Mouse (Mus musculus) heart, embryonic 16.5 days (tissue): Measurements from ENCODE around the gene Olfr141. TPM values are rescaled to one million over a fixed set of nuclear protein-coding genes. Genes with fewer than 3 reads are reported as not detected.

Experiments used
- ATAC-seq: fragments of 200-750 bp; cut with Nextera tagmentation; replicated peaks from 2 replicates; pipeline ENCODE4 v1.8.0; 2017; ENCODE audit warnings: moderate number of reproducible peaks; ENCODE audit not compliant: insufficient read depth, low FRiP score; ENCODE audit errors: extremely low read depth
- H3K27ac ChIP-seq: fragments of 300-500 bp; sonication (generic); 2 replicates; pipeline ENCODE4 v1.5.1; 2014; ENCODE audit warnings: mild to moderate bottlenecking, low read length, control low read depth, moderate library complexity
- H3K27me3 ChIP-seq: fragments of 300-500 bp; sonication (generic); 2 replicates; pipeline ENCODE4 v1.6.1; 2014; ENCODE audit warnings: low read length, mixed read lengths; ENCODE audit not compliant: control insufficient read depth, insufficient read depth
- H3K36me3 ChIP-seq: fragments of 300-500 bp; sonication (generic); 2 replicates; pipeline ENCODE4 v1.6.1; 2014; ENCODE audit not compliant: control insufficient read depth, insufficient read depth
- H3K4me1 ChIP-seq: fragments of 300-500 bp; sonication (generic); 2 replicates; pipeline ENCODE4 v1.6.1; 2014; ENCODE audit warnings: low read length, mixed read lengths; ENCODE audit not compliant: control insufficient read depth, insufficient read depth
- H3K4me2 ChIP-seq: fragments of 300-500 bp; sonication (generic); 2 replicates; pipeline ENCODE4 v1.6.1; 2014; ENCODE audit warnings: low read depth, mild to moderate bottlenecking, control low read depth, low read length
- H3K4me3 ChIP-seq: fragments of 300-500 bp; sonication (generic); 2 replicates; pipeline ENCODE4 v1.5.1; 2014; ENCODE audit warnings: mild to moderate bottlenecking, control low read depth, low read length
- H3K9ac ChIP-seq: fragments of 300-500 bp; sonication (generic); 2 replicates; pipeline ENCODE4 v1.6.1; 2014; ENCODE audit warnings: low read length, control low read depth
- H3K9me3 ChIP-seq: fragments of 300-500 bp; sonication (generic); replicated peaks from 2 replicates; pipeline ENCODE4 v1.6.1; 2016; ENCODE audit warnings: low read length; ENCODE audit not compliant: control insufficient read depth
- WGBS: fragments of 180-500 bp; shearing (Covaris S2); extraction: QIAGEN DNeasy Blood & Tissue Kit; methylation state at CpG from one replicate; pipeline ENCODE4 v1.1.7; 2014; 5-methylcytosine and 5-hydroxymethylcytosine counted together
- polyA plus RNA-seq: library from polyadenylated mRNA; unstranded; fragments of >200 nt; fragmentation: Nextera tagmentation; extraction: Ambion mirVana; gene quantifications from 2 replicates; pipeline ENCODE4 v1.2.1, GENCODE M21; 2015

The Olfr141 gene
- not detected in 2 replicates for polyA plus RNA-seq

DNA sequence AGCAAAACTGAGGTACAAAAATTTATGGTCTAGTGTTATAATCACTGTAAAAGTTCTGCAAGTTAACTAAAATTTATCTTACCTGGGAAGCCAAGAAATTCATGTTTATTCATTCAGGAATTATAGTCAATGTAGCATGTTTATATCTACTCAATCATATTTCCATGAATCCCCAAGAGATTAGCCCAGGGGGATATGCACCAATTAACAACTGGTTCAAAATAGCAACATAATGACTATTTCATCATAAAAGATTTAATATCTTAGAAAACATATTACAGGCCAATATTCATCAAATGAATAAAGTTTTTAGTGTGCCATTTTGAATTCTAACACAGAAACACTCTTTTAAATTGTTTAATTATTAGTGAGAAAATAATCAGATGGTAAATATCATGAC is at the start of gene Olfr141:
Gene Olfr141, minus strand, starts transcription at position 101 of the 400 bp plus-strand sequence.
- no peak within 1 kb of the TSS for H3K27ac ChIP-seq
- no peak within 1 kb of the TSS for H3K4me2 ChIP-seq
- H3K9ac ChIP-seq: no peak within 1 kb of the TSS
- no peak within 1 kb of the TSS for H3K4me3 ChIP-seq
- H3K36me3 ChIP-seq: no peaks in the 10 kb centered on the region
- no peaks in the 10 kb centered on the region for H3K9me3 ChIP-seq
- no peaks in the 10 kb centered on the region for H3K4me1 ChIP-seq
- ATAC-seq: no peak
- H3K27me3 ChIP-seq: no peaks in the 10 kb centered on the region

DNA sequence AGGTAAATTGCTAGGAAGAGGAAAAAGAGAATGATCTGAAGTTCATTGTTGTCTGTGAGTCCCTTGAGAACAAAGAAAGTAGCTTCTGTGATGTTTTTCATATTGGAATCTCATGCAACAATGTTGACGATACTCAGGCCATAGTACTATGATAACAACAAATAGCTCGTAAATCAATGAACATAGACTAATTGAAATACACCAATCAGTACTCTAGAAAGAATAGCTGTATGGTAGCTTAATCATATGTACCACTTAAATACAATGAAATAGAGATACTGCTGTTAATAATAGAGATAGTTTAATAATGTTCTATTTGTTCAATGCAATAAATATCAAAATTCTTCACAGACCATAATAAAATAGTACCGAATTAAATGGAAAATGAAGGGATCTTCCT is 41.8 kb upstream of the Olfr141 start, which contains the start of gene Olfr1095:
Gene Olfr1095, minus strand, starts transcription at position 101 of the 400 bp plus-strand sequence.
- H3K27me3 ChIP-seq: no peaks in the 10 kb centered on the region
- H3K9ac ChIP-seq: no peak within 1 kb of the TSS
- no peaks in the 10 kb centered on the region for H3K4me1 ChIP-seq
- H3K4me2 ChIP-seq: no peak within 1 kb of the TSS
- 73% methylated on average over 3 of the region's 3 CpGs for WGBS
- no peak for ATAC-seq
- H3K4me3 ChIP-seq: no peak within 1 kb of the TSS
- H3K36me3 ChIP-seq: no peaks in the 10 kb centered on the region
- no peak within 1 kb of the TSS for H3K27ac ChIP-seq
- no peaks in the 10 kb centered on the region for H3K9me3 ChIP-seq

DNA sequence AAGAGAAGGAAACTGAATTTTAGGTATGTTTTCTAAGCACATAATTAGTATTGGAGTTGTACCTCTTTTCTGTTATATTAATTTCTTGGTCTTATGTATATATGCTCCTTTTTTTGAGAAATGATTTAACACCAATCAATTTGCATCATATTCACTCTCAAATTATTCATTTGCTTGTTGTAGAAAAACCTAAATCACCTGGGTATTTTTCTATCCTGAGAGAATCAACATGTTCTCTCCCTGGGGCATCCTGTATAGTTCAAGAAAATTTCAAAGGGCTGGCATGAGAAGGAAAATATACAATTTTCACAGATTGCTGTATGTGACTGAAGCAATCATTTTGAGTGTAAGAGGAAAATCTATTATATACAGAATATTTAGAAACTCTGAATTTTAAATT is 14.5 kb upstream of the Olfr141 start, which contains the start of gene Olfr1094:
Gene Olfr1094, plus strand, starts transcription at position 301 of the 400 bp plus-strand sequence.
- Histone ChIP-seq H3K27me3 (no peaks in the 10 kb centered on the region), H3K4me2 (no peak within 1 kb of the TSS), H3K9ac (no peak within 1 kb of the TSS), H3K9me3 (no peaks in the 10 kb centered on the region), H3K27ac (no peak within 1 kb of the TSS), H3K4me1 (no peaks in the 10 kb centered on the region), H3K4me3 (no peak within 1 kb of the TSS), H3K36me3 (no peaks in the 10 kb centered on the region)
- no peak for ATAC-seq

DNA sequence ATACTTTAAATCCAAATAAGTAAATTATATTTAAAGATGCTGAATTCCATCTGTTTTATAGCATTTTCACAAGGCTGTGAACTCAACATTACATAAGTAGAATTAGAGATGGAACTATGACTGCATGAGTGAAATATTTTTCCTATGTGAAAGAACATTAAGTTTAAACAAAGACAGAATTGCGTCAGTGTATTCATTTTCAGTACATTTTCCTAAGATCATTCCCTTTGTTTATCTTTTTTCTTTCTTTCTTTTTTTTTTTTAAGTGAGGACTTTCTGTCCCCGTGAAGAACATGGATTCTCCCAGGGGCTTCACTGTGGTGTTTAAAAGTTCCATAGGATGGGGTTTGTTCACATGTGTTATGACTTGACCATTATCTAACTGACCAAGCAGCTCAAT is 27.6 kb downstream of the Olfr141 start, which contains the start of gene Olfr1093:
Gene Olfr1093, plus strand, starts transcription at position 301 of the 400 bp plus-strand sequence.
- WGBS: 70% methylated on average over 2 of the region's 2 CpGs
- H3K9ac ChIP-seq: no peak within 1 kb of the TSS
- no peaks in the 10 kb centered on the region for H3K27me3 ChIP-seq
- no peak for ATAC-seq
- no peaks in the 10 kb centered on the region for H3K36me3 ChIP-seq
- no peak within 1 kb of the TSS for H3K4me3 ChIP-seq
- H3K4me1 ChIP-seq: no peaks in the 10 kb centered on the region
- H3K27ac ChIP-seq: no peak within 1 kb of the TSS
- H3K9me3 ChIP-seq: no peaks in the 10 kb centered on the region
- no peak within 1 kb of the TSS for H3K4me2 ChIP-seq

DNA sequence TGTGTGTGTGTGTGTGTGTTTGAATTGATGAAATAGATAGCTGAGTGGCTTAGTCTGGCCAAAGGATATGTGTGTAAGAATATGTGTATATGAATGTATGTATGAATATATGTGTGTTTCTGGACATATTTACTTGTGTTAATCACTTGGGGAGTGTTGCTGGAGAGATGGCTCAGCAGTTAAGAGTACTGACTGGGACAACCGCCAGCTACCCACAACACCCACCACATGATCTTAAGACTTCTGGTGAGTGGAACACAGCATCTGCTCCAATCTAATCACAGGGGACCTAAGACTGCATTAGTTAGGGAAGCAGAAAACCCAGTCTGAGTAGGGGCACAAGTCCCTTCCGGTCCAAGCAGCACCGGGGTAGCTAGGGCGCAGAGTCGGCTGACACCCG is 48.8 kb downstream of the Olfr141 start:
- Histone ChIP-seq H3K36me3 (no peaks in the 10 kb centered on the region), H3K4me3 (no peak overlapping the region), H3K9ac (no peak overlapping the region), H3K4me2 (no peak overlapping the region), H3K27me3 (no peaks in the 10 kb centered on the region), H3K4me1 (no peaks in the 10 kb centered on the region), H3K27ac (no peak overlapping the region), H3K9me3 (no peaks in the 10 kb centered on the region)
- 93% methylated on average over 6 of the region's 6 CpGs for WGBS
- no peak for ATAC-seq

DNA sequence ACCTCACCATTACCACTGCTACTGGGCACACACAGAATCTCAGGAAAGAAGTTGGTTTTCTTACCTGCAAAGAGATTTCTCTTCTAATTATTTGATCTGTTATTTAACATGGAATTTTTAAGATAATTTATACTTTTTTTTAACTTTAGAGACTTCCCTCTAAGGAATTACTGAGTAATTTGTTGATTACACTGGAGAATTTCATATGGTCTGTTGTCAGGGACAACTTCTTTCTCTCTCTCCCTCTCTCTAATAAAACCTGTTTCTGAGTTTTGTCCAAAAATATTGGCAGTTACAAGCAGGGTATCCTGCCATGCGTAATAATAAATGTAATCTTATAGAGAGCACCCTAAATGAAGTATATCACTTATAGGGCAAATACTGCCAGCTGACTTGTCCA is 50.9 kb downstream of the Olfr141 start, which contains the start of gene Olfr1090:
Gene Olfr1090, minus strand, starts transcription at position 101 of the 400 bp plus-strand sequence.
- Histone ChIP-seq H3K36me3 (no peaks in the 10 kb centered on the region), H3K4me2 (no peak within 1 kb of the TSS), H3K27me3 (no peaks in the 10 kb centered on the region), H3K27ac (no peak within 1 kb of the TSS), H3K4me1 (no peaks in the 10 kb centered on the region), H3K4me3 (no peak within 1 kb of the TSS), H3K9me3 (no peaks in the 10 kb centered on the region), H3K9ac (no peak within 1 kb of the TSS)
- 79% methylated on average over 1 of the region's 1 CpGs for WGBS
- no peak for ATAC-seq

Other genes starting within 250 kb of the Olfr141 start
- not detected in 2 replicates for gene Olfr1082, start 211.1 kb downstream of the Olfr141 start, polyA plus RNA-seq
- not detected in 2 replicates for gene Olfr1084, start 170.3 kb downstream of the Olfr141 start, polyA plus RNA-seq
- gene Olfr1085, start 148.0 kb downstream of the Olfr141 start, polyA plus RNA-seq: not detected in 2 replicates
- gene Olfr1086, start 129.9 kb downstream of the Olfr141 start, polyA plus RNA-seq: not detected in 2 replicates
- not detected in 2 replicates for gene Olfr1087, start 111.6 kb downstream of the Olfr141 start, polyA plus RNA-seq
- not detected in 2 replicates for gene Olfr1089, start 76.3 kb downstream of the Olfr141 start, polyA plus RNA-seq
- not detected in 2 replicates for gene Olfr1090, start 51.0 kb downstream of the Olfr141 start, polyA plus RNA-seq
- gene Olfr1093, start 27.5 kb downstream of the Olfr141 start, polyA plus RNA-seq: not detected in 2 replicates
- gene Olfr1094, start 14.6 kb upstream of the Olfr141 start, polyA plus RNA-seq: not detected in 2 replicates
- gene Olfr1095, start 41.7 kb upstream of the Olfr141 start, polyA plus RNA-seq: not detected in 2 replicates
- gene Gm13723, start 64.8 kb upstream of the Olfr141 start, polyA plus RNA-seq: not detected in 2 replicates
- not detected in 2 replicates for gene Olfr1097, start 82.2 kb upstream of the Olfr141 start, polyA plus RNA-seq
- gene Olfr1098, start 114.5 kb upstream of the Olfr141 start, polyA plus RNA-seq: not detected in 2 replicates
- gene Olfr1099, start 150.7 kb upstream of the Olfr141 start, polyA plus RNA-seq: not detected in 2 replicates
- not detected in 2 replicates for gene Olfr1100, start 169.9 kb upstream of the Olfr141 start, polyA plus RNA-seq
- gene Olfr1101, start 181.2 kb upstream of the Olfr141 start, polyA plus RNA-seq: not detected in 2 replicates
- gene Olfr1102, start 188.4 kb upstream of the Olfr141 start, polyA plus RNA-seq: not detected in 2 replicates
- not detected in 2 replicates for gene Olfr1104, start 217.1 kb upstream of the Olfr141 start, polyA plus RNA-seq
- not detected in 2 replicates for gene Olfr1105, start 226.5 kb upstream of the Olfr141 start, polyA plus RNA-seq
- not detected in 2 replicates for gene Olfr1106, start 242.3 kb upstream of the Olfr141 start, polyA plus RNA-seq